Mouse (Mus musculus) adrenal gland (tissue): Measurements from ENCODE around the gene H2-M1.

ENCODE experiments used
- intact Hi-C: fragments of 180-260 bp; cut with DNase I; formaldehyde crosslinking; loops from one replicate; pipeline ENCODE4 v1.15.1; 2025
- long read RNA-seq, 2 experiments: library from polyadenylated mRNA; unstranded; transcript quantifications; one replicate each; pipeline ENCODE4 v2.0.0; 2020; ENCODE audit warnings: borderline replicate concordance in 1 of 2; ENCODE audit not compliant: insufficient replicate concordance in 1 of 2

H2-M1 gene
- long read RNA-seq, experiment 1 = 0 reads
- long read RNA-seq, experiment 2 = 0 reads

DNA sequence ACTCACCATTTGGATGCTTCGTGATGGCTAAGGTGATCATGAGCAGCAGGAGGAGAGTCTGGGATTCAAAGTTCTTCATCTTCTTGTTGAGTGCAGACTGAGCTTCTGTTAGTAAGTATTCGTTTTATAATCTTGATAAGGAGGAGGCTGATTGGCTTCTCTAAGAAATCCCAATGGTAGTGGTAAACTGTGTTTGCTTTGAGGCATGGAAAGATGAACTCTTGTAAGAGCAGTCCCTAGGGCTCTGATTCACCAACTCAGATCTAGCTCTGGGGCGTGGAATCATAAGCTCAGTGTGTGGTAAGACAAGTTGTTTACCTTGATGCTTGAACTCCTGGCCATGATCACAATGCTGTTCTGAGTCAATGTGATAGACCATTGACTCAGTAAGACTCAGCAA, at the start of gene H2-M1:
Gene H2-M1 (minus strand): TSS at position 101 of the 400 bp plus-strand sequence.
- intact Hi-C loops = no loop called here

DNA sequence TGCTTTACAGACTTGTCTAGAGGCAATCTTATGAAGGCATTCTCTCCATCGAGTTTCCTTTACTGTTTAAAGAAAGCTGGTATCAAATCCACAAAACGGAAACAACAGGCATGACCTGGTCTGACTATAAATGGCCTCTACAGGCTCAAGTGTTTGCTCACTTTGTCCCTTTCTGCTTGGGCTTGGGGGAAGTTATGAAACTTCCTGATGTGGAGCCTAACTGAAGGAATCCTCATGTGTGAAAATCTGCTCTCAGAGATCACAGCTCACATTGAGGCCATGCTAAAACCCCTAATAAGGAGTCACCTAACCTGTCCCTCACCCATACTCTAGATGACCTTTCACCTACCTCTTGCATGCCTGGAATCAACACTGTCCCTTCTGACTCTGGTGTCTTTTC, 25.7 kb upstream of the H2-M1 start:
- intact Hi-C loops = no loop called here

DNA sequence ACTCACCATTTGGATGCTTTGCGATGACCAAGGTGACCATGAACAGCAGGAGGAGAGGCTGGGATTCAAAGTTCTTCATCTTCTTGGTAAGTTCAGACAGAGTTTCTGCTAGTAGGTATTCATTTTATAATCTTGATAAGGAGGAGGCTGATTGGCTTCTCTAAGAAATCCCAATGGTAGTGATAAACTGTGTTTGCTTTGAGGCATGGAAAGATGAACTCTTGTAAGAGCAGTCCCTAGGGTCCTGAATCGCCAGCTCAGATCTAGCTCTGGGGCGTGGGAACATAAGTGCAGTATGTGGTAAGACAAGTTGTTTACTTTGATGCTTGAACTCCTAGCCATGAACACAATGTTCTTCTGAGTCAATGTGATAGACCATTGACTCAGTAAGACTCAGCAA, 29.5 kb downstream of the H2-M1 start, which contains the start of gene H2-M9:
Gene H2-M9 (minus strand): TSS at position 101 of the 400 bp plus-strand sequence.
- intact Hi-C loops = no loop called here
